Mouse (Mus musculus) hindbrain, embryonic 14.5 days (tissue): ENCODE measurements around the gene Gm3512. TPM values are rescaled to one million over a fixed set of nuclear protein-coding genes. Genes with fewer than 3 reads are reported as not detected.
"Not testable (repeated sequence)": the region's sequence is repeated elsewhere in the genome, so short reads cannot be mapped to it uniquely, and the experiment has no call there.

ENCODE experiments used
- ATAC-seq: fragments of 200-750 bp; cut with Nextera tagmentation; 2 replicates; pipeline ENCODE4 v1.8.0; 2017; ENCODE audit warnings: moderate number of reproducible peaks, mild to moderate bottlenecking, moderate TSS enrichment, moderate library complexity; ENCODE audit not compliant: low FRiP score
- DNase-seq: peaks from one replicate; pipeline ENCODE4 v3.0.0-alpha.2; 2015; ENCODE audit warnings: low spot score
- H3K27ac ChIP-seq: fragments of 300-500 bp; sonication (generic); 2 replicates; pipeline ENCODE4 v1.5.1; 2014; ENCODE audit warnings: mild to moderate bottlenecking, moderate library complexity
- H3K27me3 ChIP-seq: fragments of 300-500 bp; sonication (generic); 2 replicates; pipeline ENCODE4 v1.6.1; 2014; ENCODE audit warnings: mild to moderate bottlenecking, low read length, mixed read lengths; ENCODE audit not compliant: control insufficient read depth, insufficient read depth
- H3K36me3 ChIP-seq: fragments of 300-500 bp; sonication (generic); replicated peaks from 2 replicates; pipeline ENCODE4 v1.6.1; 2014; ENCODE audit not compliant: control insufficient read depth, insufficient read depth
- H3K4me1 ChIP-seq: fragments of 300-500 bp; sonication (generic); replicated peaks from 2 replicates; pipeline ENCODE4 v1.6.1; 2014; ENCODE audit warnings: antibody characterized with exemption, low read length, mixed read lengths; ENCODE audit not compliant: control insufficient read depth, insufficient read depth
- H3K4me2 ChIP-seq: fragments of 300-500 bp; sonication (generic); replicated peaks from 2 replicates; pipeline ENCODE4 v1.6.1; 2014; ENCODE audit warnings: mild to moderate bottlenecking, moderate library complexity
- H3K4me3 ChIP-seq: fragments of 300-500 bp; sonication (generic); replicated peaks from 2 replicates; pipeline ENCODE4 v1.5.1; 2014; ENCODE audit warnings: mild to moderate bottlenecking, low read length
- H3K9ac ChIP-seq: fragments of 300-500 bp; sonication (generic); 2 replicates; pipeline ENCODE4 v1.6.1; 2014
- H3K9me3 ChIP-seq: fragments of 300-500 bp; sonication (generic); 2 replicates; pipeline ENCODE4 v1.6.1; 2016; ENCODE audit warnings: low read length; ENCODE audit not compliant: control insufficient read depth
- WGBS: fragments of 180-500 bp; shearing (Covaris S2); extraction: QIAGEN DNeasy Blood & Tissue Kit; methylation state at CpG from one replicate; pipeline ENCODE4 v1.1.7; 2014; 5-methylcytosine and 5-hydroxymethylcytosine counted together
- polyA plus RNA-seq: library from polyadenylated mRNA; unstranded; fragments of >200 nt; fragmentation: Nextera tagmentation; extraction: Ambion mirVana; gene quantifications from 2 replicates; pipeline ENCODE4 v1.2.1, GENCODE M21; 2014

Gene Gm3512
- polyA plus RNA-seq, result 10.2 and 12.4 TPM in 2 replicates

DNA sequence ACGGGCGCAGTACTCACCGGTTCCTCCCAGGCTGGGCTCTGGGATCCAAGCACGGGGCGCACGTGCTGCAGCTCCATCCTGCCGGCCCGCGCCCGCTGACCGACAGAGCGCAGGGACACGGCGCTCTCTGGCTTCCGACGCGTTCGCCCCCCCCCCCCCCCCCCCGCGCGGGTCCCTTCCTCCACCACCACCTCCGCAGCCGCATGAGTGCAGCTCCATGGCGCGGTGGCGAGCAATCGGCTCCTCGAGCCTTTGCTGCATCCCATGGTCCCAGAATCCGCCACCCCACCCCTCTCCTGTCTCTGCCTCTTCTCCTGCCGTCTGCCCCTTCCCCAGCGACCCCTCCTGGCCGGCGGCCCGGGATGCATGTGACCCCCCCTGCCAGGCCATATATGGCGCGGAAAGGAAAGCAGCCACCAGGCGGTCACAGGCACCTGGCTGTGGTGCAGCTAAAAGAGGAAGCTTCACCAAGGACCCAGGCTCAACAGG, at the start of gene Gm3512:
Gene Gm3512, minus strand, starts transcription at position 51 of the 489 bp plus-strand sequence.
- not testable (repeated sequence) for H3K9me3 ChIP-seq, DNase-seq, H3K4me1 ChIP-seq, H3K4me3 ChIP-seq, ATAC-seq, H3K36me3 ChIP-seq, H3K27me3 ChIP-seq, H3K4me2 ChIP-seq, H3K9ac ChIP-seq, H3K27ac ChIP-seq
- WGBS, result no CpG with 5 or more reads among the region's 37 CpGs

DNA sequence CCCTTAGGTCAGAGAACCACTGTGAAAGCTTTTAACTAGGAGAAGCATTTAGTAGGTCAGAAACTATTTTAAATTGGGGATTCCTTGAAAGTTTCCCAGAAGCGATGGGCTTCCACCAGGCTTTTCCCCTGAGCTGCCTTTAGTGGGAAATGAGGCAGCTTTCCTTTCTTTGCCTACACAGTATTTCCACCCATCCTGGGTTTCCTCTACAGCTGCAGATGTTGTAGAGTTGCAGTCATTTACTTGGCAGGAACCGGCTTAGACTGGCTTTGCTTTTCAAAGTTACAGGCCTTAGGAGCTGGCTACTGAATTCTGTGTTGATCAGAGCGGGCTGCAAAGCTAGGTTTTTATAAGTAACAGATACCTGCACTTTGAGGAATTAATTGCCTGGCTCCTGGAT, 25.7 kb upstream of the Gm3512 start:
- DNase-seq, ATAC-seq, H3K4me3 ChIP-seq, H3K27ac ChIP-seq, H3K9me3 ChIP-seq, H3K36me3 ChIP-seq, H3K4me2 ChIP-seq, H3K9ac ChIP-seq, H3K27me3 ChIP-seq, H3K4me1 ChIP-seq: not testable (repeated sequence)
- WGBS, result 93% methylated on average over 1 of the region's 3 CpGs

DNA sequence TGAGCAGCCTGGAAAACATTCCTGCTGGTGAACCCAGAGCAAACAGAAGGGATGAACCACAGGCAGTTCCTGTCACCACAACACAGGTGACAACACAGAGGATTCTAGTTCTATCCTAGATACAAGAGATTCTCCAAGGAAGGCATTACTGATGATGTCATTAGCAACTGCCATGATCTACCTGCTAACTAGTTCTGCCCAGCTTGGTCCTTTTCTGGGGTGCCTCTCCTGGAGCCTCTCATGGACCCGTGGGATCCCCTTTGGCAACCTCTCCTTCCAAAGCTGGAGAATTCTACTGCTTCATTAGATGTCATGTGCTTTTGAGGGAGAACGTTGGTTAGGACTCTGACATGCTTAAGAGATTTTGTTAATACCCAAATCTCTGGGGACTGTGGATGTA, 20.1 kb upstream of the Gm3512 start, which contains the start of gene Gm16434:
Gene Gm16434, minus strand, starts transcription at position 101 of the 400 bp plus-strand sequence.
- H3K36me3 ChIP-seq, H3K4me1 ChIP-seq, H3K4me2 ChIP-seq, H3K27ac ChIP-seq, H3K9me3 ChIP-seq, H3K9ac ChIP-seq, DNase-seq, H3K27me3 ChIP-seq, ATAC-seq, H3K4me3 ChIP-seq: not testable (repeated sequence)
- WGBS, result no CpG with 5 or more reads among the region's 2 CpGs

DNA sequence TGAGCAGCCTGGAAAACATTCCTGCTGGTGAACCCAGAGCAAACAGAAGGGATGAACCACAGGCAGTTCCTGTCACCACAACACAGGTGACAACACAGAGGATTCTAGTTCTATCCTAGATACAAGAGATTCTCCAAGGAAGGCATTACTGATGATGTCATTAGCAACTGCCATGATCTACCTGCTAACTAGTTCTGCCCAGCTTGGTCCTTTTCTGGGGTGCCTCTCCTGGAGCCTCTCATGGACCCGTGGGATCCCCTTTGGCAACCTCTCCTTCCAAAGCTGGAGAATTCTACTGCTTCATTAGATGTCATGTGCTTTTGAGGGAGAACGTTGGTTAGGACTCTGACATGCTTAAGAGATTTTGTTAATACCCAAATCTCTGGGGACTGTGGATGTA, 49.0 kb downstream of the Gm3512 start, which contains the start of gene Gm6676:
Gene Gm6676, minus strand, starts transcription at position 101 of the 400 bp plus-strand sequence.
- not testable (repeated sequence) for H3K9ac ChIP-seq, DNase-seq, H3K4me3 ChIP-seq, ATAC-seq, H3K27me3 ChIP-seq, H3K4me1 ChIP-seq, H3K27ac ChIP-seq, H3K4me2 ChIP-seq, H3K9me3 ChIP-seq, H3K36me3 ChIP-seq
- WGBS, result no CpG with 5 or more reads among the region's 2 CpGs

DNA sequence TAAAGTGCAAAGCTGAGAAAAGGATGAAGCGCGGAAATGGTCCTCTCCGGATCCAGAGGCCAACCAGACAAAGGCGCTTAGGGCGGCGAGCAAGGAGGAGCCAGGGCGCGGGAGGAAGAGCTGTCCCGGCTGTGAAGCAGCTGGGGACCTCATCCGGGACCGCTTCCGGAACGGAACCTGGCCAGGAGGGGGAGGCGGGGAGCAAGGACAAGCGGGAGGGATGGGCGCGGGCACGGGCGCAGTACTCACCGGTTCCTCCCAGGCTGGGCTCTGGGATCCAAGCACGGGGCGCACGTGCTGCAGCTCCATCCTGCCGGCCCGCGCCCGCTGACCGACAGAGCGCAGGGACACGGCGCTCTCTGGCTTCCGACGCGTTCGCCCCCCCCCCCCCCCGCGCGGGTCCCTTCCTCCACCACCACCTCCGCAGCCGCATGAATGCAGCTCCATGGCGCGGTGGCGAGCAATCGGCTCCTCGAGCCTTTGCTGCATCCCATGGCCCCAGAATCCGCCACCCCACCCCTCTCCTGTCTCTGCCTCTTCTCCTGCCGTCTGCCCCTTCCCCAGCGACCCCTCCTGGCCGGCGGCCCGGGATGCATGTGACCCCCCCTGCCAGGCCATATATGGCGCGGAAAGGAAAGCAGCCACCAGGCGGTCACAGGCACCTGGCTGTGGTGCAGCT, 69.1 kb downstream of the Gm3512 start:
- H3K27ac ChIP-seq, result peak overlapping the region; percentile 90
- H3K4me2 ChIP-seq, result peak overlapping the region; percentile 51
- H3K4me3 ChIP-seq, result peak overlapping the region; percentile 40
- DNase-seq (peak; percentile 39), ATAC-seq (peak; percentile 70; the same call in 1 of the 2 replicates)
- 0% methylated on average over 8 of the region's 54 CpGs for WGBS
- not testable (repeated sequence) for H3K36me3 ChIP-seq, H3K9me3 ChIP-seq, H3K4me1 ChIP-seq, H3K27me3 ChIP-seq
- peak overlapping the region; percentile 74 for H3K9ac ChIP-seq

Other genes starting within 250 kb of the Gm3512 start
- gene Gm6356, start 200.7 kb downstream of the Gm3512 start, polyA plus RNA-seq, result not detected in 2 replicates
- gene Gm10406, start 147.1 kb downstream of the Gm3512 start, polyA plus RNA-seq, result 4.3 and 4.8 TPM in 2 replicates
- gene Gm3685, start 129.6 kb downstream of the Gm3512 start, polyA plus RNA-seq, result not detected in 2 replicates
- gene Gm3696, start 73.9 kb downstream of the Gm3512 start, polyA plus RNA-seq, result 8.5 and 8.6 TPM in 2 replicates
- not detected in 2 replicates for gene Gm6676, start 49.1 kb downstream of the Gm3512 start, polyA plus RNA-seq
- gene Gm16434, start 20.0 kb upstream of the Gm3512 start, polyA plus RNA-seq, result not detected in 2 replicates
- not detected in 2 replicates for gene Gm3727, start 90.2 kb upstream of the Gm3512 start, polyA plus RNA-seq
- 6.8 TPM in 2 replicates for gene Gm3739, start 140.5 kb upstream of the Gm3512 start, polyA plus RNA-seq
- gene Gm5797, start 157.9 kb upstream of the Gm3512 start, polyA plus RNA-seq, result not detected in 2 replicates
- not detected in 2 replicates for gene Gm8374, start 190.6 kb upstream of the Gm3512 start, polyA plus RNA-seq